Mouse (Mus musculus): Measurements from ENCODE around the gene Fnip1. TPM values are rescaled to one million over a fixed set of nuclear protein-coding genes. Genes with fewer than 3 reads are reported as not detected.
"Not testable (repeated sequence)": the region's sequence is repeated elsewhere in the genome, so short reads cannot be mapped to it uniquely, and the experiment has no call there.

The Fnip1 gene
- 8.0 and 8.3 TPM in 2 replicates for polyA plus RNA-seq (2015; fragmentation: Nextera tagmentation; extraction: Ambion mirVana)

GRCm38 (mm10) chr11:54437823-54438337 lies at the start of gene Fnip1:
Gene Fnip1 (plus strand): TSS chr11:54438199.
- under 1% methylated on average over 47 of the region's 47 CpGs for WGBS
- peak within 1 kb of the TSS; percentile 94 for H3K9ac ChIP-seq (ENCODE audit: low read depth, low read length)
- H3K27ac ChIP-seq, result peak within 1 kb of the TSS; percentile 88
- H3K4me3 ChIP-seq (replicated peaks; ENCODE audit: low read depth, low read length), result peak within 1 kb of the TSS; percentile 97
- H3K36me3 ChIP-seq (ENCODE audit: insufficient read depth, low read length), result no peaks in the 10 kb centered on the region
- peak within 1 kb of the TSS; percentile 74 for H3K4me2 ChIP-seq (ENCODE audit: low read length)
- H3K9me3 ChIP-seq (replicated peaks; ENCODE audit: low read length), result no peaks in the 10 kb centered on the region
- DNase-seq (ENCODE audit: low spot score), result peak; percentile 96
- H3K4me1 ChIP-seq (replicated peaks; ENCODE audit: insufficient read depth, low read length), result peaks cover 5% of the 10 kb centered on the region; the same call in 1 of the 2 replicates
- peak; percentile 95 for ATAC-seq (replicated peaks; ENCODE audit: low FRiP score, low read depth)
- H3K27me3 ChIP-seq (ENCODE audit: insufficient read depth, low read length), result no peaks in the 10 kb centered on the region
- TF ChIP-seq CTCF (IDR thresholded peaks at IDR 0.05; ENCODE audit: low read depth), result no peak

DNA sequence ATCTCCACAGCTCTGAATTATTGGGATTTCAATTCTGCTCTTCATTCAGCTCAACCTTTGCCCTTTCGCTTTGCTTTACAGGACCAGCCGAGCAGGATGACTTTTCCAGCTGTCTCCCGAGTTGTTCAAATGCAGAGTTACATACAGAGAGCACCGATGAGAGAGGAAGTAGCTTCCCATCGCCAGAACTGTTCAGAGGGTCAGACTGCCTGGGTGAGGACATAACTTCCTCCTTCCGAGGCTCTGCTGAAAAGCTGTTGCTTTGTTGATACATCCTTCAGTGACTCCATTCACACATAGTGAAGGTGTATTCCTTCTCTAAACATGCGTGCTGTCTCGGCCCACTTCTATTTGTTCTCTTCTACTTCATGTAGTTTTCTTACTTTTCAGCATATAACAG lies 47.6 kb upstream of the Fnip1 start:
- H3K4me2 ChIP-seq (ENCODE audit: low read length), result no peak overlapping the region
- H3K4me3 ChIP-seq (replicated peaks; ENCODE audit: low read depth, low read length), result no peak overlapping the region
- no peaks in the 10 kb centered on the region for H3K9me3 ChIP-seq (replicated peaks; ENCODE audit: low read length)
- ATAC-seq (replicated peaks; ENCODE audit: low FRiP score, low read depth), result no peak
- no peaks in the 10 kb centered on the region for H3K27me3 ChIP-seq (ENCODE audit: insufficient read depth, low read length)
- no peak overlapping the region for H3K27ac ChIP-seq
- no peak for TF ChIP-seq CTCF (IDR thresholded peaks at IDR 0.05; ENCODE audit: low read depth)
- DNase-seq (ENCODE audit: low spot score), result no peak
- H3K4me1 ChIP-seq (replicated peaks; ENCODE audit: insufficient read depth, low read length), result no peaks in the 10 kb centered on the region
- WGBS, result 52% methylated on average over 8 of the region's 8 CpGs
- no peak overlapping the region for H3K9ac ChIP-seq (ENCODE audit: low read depth, low read length)
- no peaks in the 10 kb centered on the region for H3K36me3 ChIP-seq (ENCODE audit: insufficient read depth, low read length)

- no peak for DNase-seq (ENCODE audit: low spot score)
- Histone ChIP-seq H3K9ac (ENCODE audit: low read depth, low read length) (no peak overlapping the region), H3K27ac (no peak overlapping the region), H3K36me3 (ENCODE audit: insufficient read depth, low read length) (no peaks in the 10 kb centered on the region), H3K4me1 (replicated peaks; ENCODE audit: insufficient read depth, low read length) (no peaks in the 10 kb centered on the region), H3K4me2 (ENCODE audit: low read length) (no peak overlapping the region), H3K9me3 (replicated peaks; ENCODE audit: low read length) (no peaks in the 10 kb centered on the region), H3K27me3 (ENCODE audit: insufficient read depth, low read length) (no peaks in the 10 kb centered on the region), H3K4me3 (replicated peaks; ENCODE audit: low read depth, low read length) (no peak overlapping the region)
- no peak for TF ChIP-seq CTCF (IDR thresholded peaks at IDR 0.05; ENCODE audit: low read depth)
- no peak for ATAC-seq (replicated peaks; ENCODE audit: low FRiP score, low read depth)
- 87% methylated on average over 4 of the region's 4 CpGs for WGBS
Observed at GRCm38 (mm10) chr11:54391326-54391725, 46.7 kb upstream of the Fnip1 start.

DNA sequence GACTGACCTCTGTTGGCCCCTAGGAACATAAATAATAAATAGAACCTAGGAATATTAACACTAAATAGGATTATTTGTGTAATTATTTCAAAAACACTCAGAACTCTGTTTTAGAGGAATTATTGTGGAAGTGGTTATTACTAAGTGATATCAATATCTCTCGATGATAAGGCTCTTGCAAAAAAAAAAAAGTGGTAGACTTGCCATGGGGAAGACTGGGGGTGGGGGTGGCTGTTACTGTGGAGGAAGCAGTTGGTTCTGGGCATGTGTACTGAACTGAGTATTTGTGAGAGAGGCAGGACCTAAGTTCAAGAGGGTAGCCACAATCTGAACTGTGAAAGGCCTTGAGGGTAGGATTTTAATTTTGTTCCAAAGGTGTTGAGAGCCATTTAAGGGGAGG lies 41.3 kb upstream of the Fnip1 start:
- DNase-seq (ENCODE audit: low spot score), result no peak
- WGBS, result 88% methylated on average over 1 of the region's 1 CpGs
- no peaks in the 10 kb centered on the region for H3K4me1 ChIP-seq (replicated peaks; ENCODE audit: insufficient read depth, low read length)
- no peak overlapping the region for H3K4me2 ChIP-seq (ENCODE audit: low read length)
- H3K9ac ChIP-seq (ENCODE audit: low read depth, low read length), result no peak overlapping the region
- no peaks in the 10 kb centered on the region for H3K9me3 ChIP-seq (replicated peaks; ENCODE audit: low read length)
- H3K36me3 ChIP-seq (ENCODE audit: insufficient read depth, low read length), result no peaks in the 10 kb centered on the region
- H3K27ac ChIP-seq, result no peak overlapping the region
- H3K27me3 ChIP-seq (ENCODE audit: insufficient read depth, low read length), result no peaks in the 10 kb centered on the region
- ATAC-seq (replicated peaks; ENCODE audit: low FRiP score, low read depth), result no peak
- no peak for TF ChIP-seq CTCF (IDR thresholded peaks at IDR 0.05; ENCODE audit: low read depth)
- no peak overlapping the region for H3K4me3 ChIP-seq (replicated peaks; ENCODE audit: low read depth, low read length)

DNA sequence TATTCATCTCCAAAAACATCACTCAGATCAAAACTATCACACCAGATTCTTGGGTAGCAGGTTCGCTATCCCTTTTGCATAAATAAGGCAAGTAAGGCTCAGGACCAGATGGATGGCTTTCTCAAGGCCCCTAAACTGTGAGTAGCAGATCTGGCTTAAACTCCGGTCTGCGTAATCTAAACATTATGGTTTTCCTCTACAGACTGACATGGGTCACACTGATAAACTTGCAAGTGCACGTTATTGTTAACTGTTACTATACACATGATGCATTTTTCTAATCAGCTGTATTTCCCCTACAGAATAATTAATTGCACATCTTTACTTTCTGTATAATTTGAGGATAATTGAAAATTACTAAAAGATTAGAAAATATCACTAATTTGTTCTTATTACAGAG lies 39.9 kb upstream of the Fnip1 start:
- Histone ChIP-seq H3K9ac (ENCODE audit: low read depth, low read length) (no peak overlapping the region), H3K27ac (no peak overlapping the region), H3K4me3 (replicated peaks; ENCODE audit: low read depth, low read length) (no peak overlapping the region), H3K4me2 (ENCODE audit: low read length) (no peak overlapping the region), H3K27me3 (ENCODE audit: insufficient read depth, low read length) (no peaks in the 10 kb centered on the region), H3K9me3 (replicated peaks; ENCODE audit: low read length) (no peaks in the 10 kb centered on the region), H3K36me3 (ENCODE audit: insufficient read depth, low read length) (no peaks in the 10 kb centered on the region), H3K4me1 (replicated peaks; ENCODE audit: insufficient read depth, low read length) (no peaks in the 10 kb centered on the region)
- WGBS, result 75% methylated on average over 4 of the region's 4 CpGs
- ATAC-seq (replicated peaks; ENCODE audit: low FRiP score, low read depth) (no peak), DNase-seq (ENCODE audit: low spot score) (no peak)
- TF ChIP-seq CTCF (IDR thresholded peaks at IDR 0.05; ENCODE audit: low read depth), result no peak

- not testable (repeated sequence) for DNase-seq (ENCODE audit: low spot score); H3K27me3 ChIP-seq (ENCODE audit: insufficient read depth, low read length); H3K4me1 ChIP-seq (replicated peaks; ENCODE audit: insufficient read depth, low read length); H3K9me3 ChIP-seq (replicated peaks; ENCODE audit: low read length); ATAC-seq (replicated peaks; ENCODE audit: low FRiP score, low read depth); H3K36me3 ChIP-seq (ENCODE audit: insufficient read depth, low read length); H3K9ac ChIP-seq (ENCODE audit: low read depth, low read length); H3K27ac ChIP-seq; H3K4me3 ChIP-seq (replicated peaks; ENCODE audit: low read depth, low read length); H3K4me2 ChIP-seq (ENCODE audit: low read length)
- WGBS, result 92% methylated on average over 20 of the region's 20 CpGs
Observed at GRCm38 (mm10) chr11:54400803-54401202, 37.2 kb upstream of the Fnip1 start.

DNA sequence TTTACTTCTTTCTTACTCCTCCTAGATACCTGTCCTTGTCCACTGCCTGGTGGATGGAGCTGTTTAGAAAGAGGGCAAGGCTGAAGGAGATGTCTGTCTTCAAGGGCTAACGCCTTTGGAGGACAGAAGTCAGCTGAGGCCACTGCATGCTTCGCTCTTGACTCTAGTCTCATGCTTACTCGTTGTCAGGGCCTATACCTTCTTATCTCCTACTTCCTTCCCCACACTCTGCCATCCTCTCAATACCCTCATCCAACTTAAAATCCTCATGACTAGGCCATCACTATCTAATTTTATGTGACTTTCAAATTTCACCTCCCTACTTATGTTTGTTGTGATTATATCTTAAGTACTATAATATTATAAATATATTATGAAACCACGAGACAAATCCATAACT lies 33.1 kb upstream of the Fnip1 start:
- no peak overlapping the region for H3K9ac ChIP-seq (ENCODE audit: low read depth, low read length)
- no peak overlapping the region for H3K4me2 ChIP-seq (ENCODE audit: low read length)
- no peak overlapping the region for H3K27ac ChIP-seq
- H3K4me1 ChIP-seq (replicated peaks; ENCODE audit: insufficient read depth, low read length), result no peaks in the 10 kb centered on the region
- WGBS, result 81% methylated on average over 4 of the region's 4 CpGs
- no peaks in the 10 kb centered on the region for H3K27me3 ChIP-seq (ENCODE audit: insufficient read depth, low read length)
- no peak overlapping the region for H3K4me3 ChIP-seq (replicated peaks; ENCODE audit: low read depth, low read length)
- H3K36me3 ChIP-seq (ENCODE audit: insufficient read depth, low read length), result no peaks in the 10 kb centered on the region
- TF ChIP-seq CTCF (IDR thresholded peaks at IDR 0.05; ENCODE audit: low read depth), result no peak
- no peak for ATAC-seq (replicated peaks; ENCODE audit: low FRiP score, low read depth)
- no peak for DNase-seq (ENCODE audit: low spot score)
- no peaks in the 10 kb centered on the region for H3K9me3 ChIP-seq (replicated peaks; ENCODE audit: low read length)
